Mouse (Mus musculus) erythroblast, adult 5-6 weeks (primary cell): ENCODE data around the gene 1700017B05Rik. TPM values are rescaled to one million over a fixed set of nuclear protein-coding genes. Genes with fewer than 3 reads are reported as not detected.

Source experiments
- ATAC-seq: replicated peaks from 2 replicates; pipeline ENCODE4 v1.8.0; 2016; ENCODE audit warnings: moderate number of reproducible peaks, mild to moderate bottlenecking, moderate TSS enrichment, inconsistent platforms; ENCODE audit not compliant: poor library complexity, low FRiP score, severe bottlenecking
- total RNA-seq, 2 experiments: library from RNA; stranded (forward) in 1 of 2; stranded (reverse) in 1 of 2; fragments of 150-400 nt in 1 of 2; fragments of 200-764, 138-1000 nt in 1 of 2; gene quantifications; 2 replicates each; pipeline versions ENCODE4 v1.2.3 to v1.2.4; 2015 to 2017; ENCODE audit warnings: low replicate concordance in 2 of 2

The 1700017B05Rik gene
- total RNA-seq, 2 experiments from 2014 or later = 16.6 to 32.9 TPM

- ATAC-seq = no peak
Measured at GRCm38 (mm10) chr9:57251139-57251538, 11.3 kb downstream of the 1700017B05Rik start.

GRCm38 (mm10) chr9:57250026-57250425 is 12.4 kb downstream of the 1700017B05Rik start:
- ATAC-seq = no peak

DNA sequence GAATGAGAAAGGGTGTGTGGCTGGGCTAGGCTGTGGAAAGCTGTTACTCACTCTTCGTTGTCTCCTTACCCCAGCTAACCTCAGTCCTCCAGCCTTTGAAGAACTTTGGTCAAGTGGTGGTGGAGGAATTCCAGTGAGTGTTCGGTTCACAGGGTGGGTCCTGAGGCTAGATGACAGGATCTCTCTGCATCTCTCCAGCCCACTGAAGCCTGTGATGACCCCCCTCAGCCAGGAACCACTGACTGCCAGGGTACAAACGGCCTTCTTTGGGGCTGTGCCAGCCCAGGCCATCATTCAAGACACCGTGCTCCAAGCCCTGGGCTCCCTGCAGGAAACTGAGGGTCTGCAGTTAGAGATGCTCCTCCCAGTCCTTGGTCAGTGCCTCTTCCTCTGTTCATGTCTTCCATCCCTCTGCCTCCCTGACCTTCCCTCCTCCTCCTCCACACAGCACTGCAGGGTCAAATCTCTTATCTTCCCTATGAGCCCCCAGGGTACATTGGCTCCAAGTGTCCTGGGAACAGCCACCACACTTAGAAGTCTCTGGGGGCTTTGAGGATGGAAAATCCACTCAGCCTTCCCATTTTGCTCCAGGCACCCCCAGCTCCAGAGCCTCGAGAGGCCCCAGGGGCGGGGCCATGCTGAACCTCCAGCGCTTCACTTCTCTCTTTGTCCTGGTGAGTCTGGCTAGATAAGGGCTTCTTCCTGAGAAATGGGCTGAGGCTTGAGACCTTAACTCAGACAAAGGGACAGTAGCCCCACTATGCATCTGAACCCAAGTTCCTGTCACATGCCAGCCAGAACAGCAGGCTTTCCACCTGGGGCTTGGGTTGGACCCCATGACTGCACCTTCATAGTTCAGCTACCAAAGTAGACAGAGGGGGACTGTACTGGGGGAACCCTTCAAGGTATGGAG is 14.1 kb downstream of the 1700017B05Rik start:
- no peak for ATAC-seq

DNA sequence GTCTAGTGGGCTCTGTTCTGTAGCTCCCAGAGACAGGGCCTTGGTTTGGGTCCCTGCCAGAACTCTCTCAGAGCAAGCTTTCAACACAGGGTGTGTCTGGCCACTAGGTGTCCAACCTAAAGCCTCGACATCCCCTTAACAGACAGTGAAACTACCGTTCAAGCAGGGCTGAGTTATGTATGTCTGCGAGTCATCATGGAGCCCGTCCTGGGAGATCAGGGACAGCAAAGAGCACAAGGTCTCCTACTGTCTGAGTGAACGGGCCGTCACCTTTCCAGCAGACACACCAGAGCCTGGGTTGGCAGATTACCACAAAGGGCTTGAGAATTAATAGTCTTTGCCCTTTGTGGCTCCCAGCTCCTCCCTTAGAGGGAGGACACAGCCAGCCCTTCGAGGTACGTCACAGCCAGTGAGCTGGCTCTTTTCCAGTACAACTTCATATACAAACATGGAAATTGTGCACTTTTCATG is 15.2 kb downstream of the 1700017B05Rik start:
- peak; percentile 26 for ATAC-seq

GRCm38 (mm10) chr9:57246482-57246881 is 15.9 kb downstream of the 1700017B05Rik start:
- no peak for ATAC-seq

DNA sequence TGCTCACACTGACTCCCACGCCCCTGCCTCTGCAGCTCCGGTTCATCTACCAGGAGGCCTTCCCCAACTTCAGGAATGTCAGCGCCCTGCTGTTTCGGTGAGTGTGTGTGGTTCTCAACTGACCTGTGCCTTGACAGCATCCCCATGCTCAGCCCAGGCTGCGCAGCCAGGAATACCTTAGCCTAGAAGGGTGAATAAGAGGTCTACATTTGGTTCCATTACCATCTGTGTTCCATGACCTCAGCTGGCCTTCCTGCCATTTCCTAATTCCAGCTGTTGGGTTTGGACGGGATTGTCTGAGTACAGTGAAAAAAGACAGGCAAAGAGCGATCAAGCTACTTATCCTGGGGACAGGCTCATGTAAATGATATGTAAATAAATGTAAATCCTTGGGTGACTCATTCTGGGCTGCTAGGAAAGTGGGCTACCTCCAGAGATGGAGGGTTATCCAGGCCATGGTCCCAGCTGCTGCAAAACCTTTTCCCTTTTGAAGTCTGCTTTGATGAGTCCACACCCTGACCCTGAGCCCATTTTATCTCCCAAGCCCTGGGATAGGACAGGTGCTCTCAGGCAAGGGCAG is 18.2 kb downstream of the 1700017B05Rik start:
- no peak for ATAC-seq

GRCm38 (mm10) chr9:57242916-57243315 is 19.5 kb downstream of the 1700017B05Rik start:
- no peak for ATAC-seq

DNA sequence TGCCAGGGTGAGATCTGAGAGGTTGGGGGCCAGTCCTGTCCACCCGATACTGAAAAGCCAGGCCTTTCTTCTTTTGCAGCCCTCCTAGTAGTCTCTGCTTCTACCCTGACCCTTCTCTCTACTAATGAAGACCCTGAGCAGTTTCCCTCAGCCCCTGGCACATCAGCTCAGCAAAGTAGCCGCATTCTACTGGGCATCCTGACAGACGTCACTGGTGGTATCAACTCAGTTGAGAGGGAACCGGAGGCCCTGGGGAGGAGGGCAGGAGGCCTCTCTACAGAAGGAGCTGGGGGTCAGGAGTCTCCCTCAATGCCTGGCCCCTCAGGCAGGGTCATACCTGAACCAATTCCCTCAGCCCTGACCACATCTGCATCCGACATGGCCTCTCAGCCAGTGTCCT is 21.3 kb downstream of the 1700017B05Rik start:
- no peak for ATAC-seq

DNA sequence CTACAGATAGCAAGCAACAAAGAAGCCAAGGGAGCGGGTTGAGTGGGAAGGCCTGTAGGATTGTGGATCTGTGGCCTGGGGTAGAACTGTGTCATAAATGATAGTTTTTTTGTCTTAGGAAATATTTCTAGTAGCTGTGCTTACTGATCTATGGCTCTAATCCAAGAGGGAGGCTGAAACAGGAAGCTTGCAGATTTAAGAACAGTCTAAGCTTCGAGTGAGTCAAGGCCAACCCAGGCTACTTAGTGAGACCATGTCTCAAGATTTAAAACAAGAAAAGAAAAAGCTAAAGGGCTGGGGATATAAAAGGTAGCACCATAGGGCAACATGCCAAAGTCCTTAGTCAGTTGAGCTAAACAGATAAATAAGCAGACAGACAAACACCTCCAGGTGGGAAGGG is 24.2 kb downstream of the 1700017B05Rik start:
- ATAC-seq = no peak

DNA sequence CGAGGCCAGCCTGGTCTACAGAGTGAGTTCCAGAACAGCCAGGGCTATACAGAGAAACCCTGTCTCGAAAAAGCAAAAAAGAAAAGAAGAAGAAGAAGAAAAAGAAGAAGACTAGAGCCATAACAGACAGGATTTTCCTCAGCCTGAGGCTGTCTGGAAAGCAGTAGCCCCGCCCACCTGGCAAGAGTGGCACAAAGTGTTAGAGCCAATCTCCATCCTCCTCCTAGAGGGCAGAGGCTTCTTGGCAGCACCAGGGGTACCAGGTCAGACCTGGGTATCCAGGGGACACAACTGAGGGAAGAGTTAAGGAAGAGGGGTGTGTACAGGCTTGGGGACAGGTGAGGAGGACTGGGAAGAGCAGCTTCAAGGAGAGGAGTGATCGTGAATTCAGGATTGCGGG is 24.7 kb downstream of the 1700017B05Rik start:
- no peak for ATAC-seq

DNA sequence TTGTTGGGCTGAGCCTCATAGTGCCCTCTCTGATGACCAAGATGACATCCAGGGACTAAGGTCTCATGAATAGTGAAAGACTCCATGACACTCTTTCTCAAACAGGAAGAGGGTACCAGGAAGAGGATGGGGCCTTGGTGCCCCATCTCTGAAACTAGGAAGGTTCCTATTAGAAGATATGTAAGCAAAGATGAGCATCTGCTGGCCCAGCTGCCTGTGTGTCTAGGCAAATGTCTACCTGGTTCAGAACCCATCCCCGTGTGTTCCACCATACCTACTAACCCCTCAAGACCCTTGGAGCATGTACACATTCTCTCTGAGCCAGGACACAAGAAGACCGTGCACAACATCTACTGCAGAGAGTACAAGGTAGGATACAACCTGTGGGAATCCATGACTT is 26.2 kb downstream of the 1700017B05Rik start, which contains the start of gene Trcg1:
Trcg1 (plus strand) TSS at position 301 of the 400 bp plus-strand sequence.
- no peak for ATAC-seq

GRCm38 (mm10) chr9:57233767-57234166 is 28.6 kb downstream of the 1700017B05Rik start:
- no peak for ATAC-seq

DNA sequence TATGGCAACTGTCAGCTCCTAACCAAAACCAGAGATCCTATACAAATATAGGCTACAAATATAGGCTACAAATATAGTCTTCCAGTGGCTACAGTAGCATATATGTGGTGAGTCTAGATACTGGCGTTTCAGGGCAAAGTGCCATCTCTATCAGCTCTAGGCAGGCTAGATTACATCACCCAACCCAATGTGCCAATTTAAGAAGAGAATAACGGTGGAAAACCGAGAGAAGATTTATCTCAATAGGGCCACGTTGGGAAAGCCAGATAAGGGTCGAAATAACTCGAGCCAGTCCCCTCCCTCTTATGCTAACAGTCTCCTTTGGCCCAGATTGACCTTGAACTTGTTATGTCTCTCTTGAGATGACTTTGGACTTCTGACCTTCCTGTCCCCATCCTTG is 29.3 kb downstream of the 1700017B05Rik start:
- peak; percentile 45 for ATAC-seq

DNA sequence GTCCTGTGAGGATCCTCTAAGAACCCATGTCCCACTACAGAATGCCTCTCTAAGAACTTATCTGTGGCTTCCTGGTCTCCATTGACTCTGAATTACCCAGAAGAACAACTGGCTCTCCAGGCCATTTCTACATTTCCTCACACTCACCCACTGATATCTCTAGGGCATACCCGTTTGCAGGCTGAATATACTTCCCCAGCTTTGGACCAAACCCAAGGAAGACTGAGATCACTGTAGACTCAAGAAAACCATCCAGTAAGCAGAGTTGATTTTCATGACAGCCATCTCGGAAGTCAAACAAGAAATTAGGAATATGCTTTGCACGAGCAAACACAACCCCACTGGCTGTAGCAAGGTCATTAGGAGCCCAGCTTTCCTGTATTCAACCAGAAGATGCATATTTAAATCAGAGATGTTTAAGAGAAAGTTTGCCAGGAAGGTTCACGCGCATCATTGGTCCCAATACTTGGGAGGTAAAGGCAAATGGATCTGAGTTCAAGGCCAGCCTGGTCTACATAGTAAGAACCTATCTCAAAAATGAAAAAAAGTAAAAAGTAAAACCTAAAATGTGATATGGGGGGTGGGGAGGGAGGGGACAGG is 30.0 kb downstream of the 1700017B05Rik start:
- no peak for ATAC-seq

- peak; percentile 55 for ATAC-seq
Measured at GRCm38 (mm10) chr9:57231536-57232255, 30.7 kb downstream of the 1700017B05Rik start.

DNA sequence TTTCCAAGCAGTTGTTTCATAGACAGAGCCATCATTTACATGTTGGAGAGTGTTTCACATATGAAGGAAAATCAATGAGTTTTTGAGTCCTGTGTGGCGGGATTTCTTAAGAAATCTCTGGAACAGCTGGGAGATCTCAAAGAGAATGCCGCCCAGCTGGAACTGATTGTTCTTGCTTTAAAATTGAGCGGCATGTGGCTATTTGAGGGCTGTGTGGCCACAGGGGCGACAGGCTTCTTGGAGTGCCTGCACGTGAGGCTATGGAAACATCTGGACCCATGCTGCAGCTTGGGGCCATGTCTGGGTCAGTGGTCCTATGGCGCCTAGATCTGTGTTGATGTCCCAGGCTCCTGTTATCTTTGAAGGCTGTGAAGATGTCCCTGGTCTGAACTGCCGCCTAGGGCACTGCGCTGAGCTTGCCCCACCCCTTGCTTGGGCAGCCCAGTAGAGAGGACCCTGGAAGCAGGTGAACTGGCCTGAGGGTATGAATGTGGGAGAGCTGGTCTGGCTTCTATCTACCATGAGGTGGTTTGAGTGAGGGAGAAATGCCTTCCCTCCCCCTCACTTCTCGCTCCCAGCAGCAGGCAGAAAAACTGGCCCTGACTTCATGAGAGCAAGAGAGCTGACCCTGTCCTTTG is 32.1 kb downstream of the 1700017B05Rik start:
- no peak for ATAC-seq

- ATAC-seq = no peak
Measured at GRCm38 (mm10) chr9:57229726-57230125, 32.7 kb downstream of the 1700017B05Rik start.

GRCm38 (mm10) chr9:57228186-57228585 is 34.2 kb downstream of the 1700017B05Rik start:
- ATAC-seq = no peak

DNA sequence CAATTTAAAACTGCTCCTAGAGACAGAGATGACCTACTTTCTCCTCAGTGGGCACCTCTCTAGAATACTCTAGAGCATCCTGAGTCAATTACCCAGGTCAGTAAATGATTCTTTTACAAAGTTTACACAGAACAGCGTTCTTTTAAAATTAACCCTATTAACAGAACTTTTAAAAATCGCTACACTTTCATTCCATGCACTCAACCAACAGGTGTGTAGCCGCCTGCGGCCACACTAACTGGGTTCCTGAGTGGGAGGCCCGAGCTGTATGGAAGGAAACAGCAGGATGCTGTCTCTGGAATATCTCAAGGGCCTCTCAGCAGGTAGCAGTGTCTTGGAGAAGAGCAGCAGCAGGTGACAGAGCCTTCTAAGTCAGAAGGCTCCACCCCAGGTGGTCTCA is 35.2 kb downstream of the 1700017B05Rik start:
- no peak for ATAC-seq
